Mouse (Mus musculus) A20 (cell line): Measurements from ENCODE around the gene Trip11.

Experiments
- DNase-seq: peaks from one replicate; pipeline ENCODE4 v3.0.0-alpha.2; 2011; ENCODE audit warnings: low read depth, low spot score

The Trip11 gene

DNA sequence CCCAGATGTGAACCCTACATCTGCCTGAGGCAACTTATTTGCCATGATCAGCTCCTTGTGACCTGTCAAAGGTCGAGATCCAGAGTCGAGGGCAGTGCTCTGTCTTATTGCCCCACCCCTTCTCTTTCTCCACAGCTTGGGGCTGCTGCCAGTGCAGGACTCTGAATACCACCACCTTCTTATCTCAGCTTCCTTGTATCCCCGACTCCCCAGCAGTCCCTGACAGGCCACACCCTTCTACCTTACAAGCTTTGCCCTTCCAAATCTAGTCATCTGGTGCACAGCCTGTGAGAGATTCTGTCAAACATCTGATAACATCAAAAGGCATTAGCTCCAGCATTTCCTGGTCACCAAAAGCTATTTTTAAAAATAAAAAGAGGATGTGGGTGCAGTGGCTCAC, 91.5 kb downstream of the Trip11 start:
- DNase-seq: no peak

DNA sequence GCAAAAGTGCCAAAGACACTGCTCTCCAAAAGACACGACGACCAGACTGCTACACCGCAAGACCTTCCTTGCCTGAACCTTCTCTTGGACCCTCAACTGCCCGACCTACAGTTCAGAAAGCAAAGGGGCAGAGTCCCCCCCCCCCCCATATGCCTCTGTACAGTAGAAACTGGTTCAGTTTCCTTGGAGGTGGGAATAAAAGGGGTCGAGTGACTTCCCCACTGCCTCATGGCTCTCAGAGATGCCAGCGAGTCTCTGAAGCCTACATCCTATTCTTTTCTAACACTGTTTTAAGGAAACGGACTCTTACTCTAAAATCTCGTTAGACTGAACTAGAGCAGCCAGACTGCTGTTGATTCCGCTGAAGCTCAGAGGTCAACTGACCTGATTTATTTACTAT, 93.5 kb downstream of the Trip11 start:
- DNase-seq: no peak

DNA sequence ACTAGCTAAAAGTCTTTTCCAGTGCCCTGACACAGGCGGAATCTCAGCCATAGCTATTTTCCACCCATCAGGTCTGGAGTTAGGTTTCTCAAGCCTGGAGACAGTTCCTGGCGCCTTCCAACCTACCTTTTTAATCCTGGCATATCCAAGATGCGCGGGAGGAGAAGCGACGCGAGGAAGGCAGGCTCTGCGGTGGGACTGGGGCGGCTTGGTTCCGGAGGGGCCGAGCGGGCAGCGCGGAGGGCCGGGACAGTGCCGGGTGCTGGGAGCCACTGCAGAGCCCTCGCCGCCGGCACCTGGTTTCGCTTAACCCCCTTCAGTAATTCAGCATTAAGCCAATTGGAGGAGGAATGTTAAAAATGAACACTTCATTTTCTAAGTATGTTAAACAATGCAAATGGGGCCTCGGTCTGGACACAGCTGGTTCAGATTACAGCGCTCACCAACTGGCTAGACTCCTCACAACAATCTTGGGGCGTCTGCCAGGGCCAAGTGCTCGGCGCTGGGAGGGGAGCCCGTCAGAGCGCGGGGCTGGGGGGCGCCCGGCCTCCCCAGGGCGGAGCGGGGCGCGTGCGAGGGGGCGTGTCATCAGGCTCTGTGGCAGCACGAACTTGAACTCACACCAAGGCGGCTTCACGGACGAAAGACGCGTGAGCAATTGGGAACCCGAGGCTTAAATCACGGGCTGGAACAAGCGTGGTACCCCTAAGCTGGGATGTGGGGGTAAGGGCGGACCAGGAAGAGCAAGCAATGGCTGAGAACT, 94.3 kb downstream of the Trip11 start, which contains the start of gene Fbln5:
TSS of gene Fbln5 (minus strand) at position 448 of the 763 bp plus-strand sequence.
- no peak for DNase-seq

DNA sequence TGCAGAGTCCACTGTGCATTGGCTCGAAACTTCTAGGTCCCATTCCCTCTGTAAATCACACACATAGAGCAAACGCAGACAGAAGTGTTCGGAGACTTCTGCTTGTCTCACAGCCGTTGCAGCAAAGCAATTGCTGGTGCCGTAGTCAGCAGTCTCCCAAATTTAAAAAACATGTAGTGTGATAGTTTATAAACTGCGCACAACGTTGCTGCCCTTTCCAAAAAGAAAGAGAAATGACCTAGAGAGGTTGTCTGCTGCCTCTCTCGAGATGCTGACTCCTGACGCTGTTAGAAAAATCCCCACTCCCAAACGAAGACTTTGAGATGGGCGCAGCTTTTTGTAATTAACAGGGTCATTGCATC, 94.8 kb downstream of the Trip11 start:
- DNase-seq: no peak

DNA sequence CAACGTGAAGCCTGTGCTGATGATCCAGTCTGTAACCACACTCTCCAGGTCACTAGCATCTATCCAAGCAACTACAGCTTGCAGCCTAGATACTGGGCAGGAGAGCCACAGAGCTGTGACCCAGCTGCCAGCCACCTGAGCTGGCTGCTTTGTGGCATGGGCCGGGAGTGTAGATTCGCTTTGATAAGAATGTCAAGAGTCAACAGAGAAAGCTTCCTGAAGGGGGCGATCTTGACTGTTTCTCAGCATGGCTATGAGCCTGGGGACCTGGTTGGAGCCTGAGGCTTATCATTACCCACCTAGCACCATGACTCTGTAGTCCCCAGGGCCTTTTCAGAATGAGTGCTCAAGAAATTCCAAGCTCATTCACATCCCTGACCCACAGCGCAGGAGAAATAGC, 96.3 kb downstream of the Trip11 start:
- DNase-seq: peak; percentile 35

DNA sequence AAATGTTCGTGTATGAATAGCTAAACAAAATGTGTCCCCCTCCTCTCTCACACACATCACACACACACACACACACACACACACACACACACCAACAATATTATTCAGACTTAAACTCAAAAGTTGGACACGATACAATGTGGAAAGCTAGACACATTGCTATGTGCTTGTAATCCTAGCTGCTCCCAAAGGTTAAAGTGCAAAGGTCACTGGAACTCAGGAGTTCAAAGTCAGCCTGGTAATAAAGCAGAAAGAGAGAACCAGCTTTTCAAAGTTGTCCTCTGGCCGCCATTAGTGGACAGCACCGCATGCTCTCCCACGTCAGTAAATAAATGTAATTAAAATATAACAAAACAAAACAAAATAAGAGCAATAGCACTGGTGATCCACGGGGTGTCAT, 97.3 kb downstream of the Trip11 start:
- DNase-seq: no peak

DNA sequence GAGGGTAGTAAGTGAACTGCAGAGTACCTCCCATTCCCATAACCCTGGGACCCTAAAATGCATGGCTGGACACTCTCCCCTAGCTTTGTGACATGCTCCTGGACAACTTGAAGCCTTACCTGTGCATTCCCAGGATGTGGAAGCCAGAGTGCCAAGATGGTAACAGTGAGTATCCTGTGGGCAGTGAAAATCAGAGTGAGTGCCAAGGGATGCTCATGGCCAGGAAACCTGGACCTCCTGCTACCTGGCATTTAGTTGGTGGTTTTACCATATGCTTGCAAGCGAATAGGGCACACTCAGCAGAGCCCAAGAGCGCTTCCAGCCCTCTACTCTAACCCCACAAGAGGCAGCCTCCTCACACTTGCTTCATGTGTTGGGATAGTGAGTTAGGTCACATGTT, 98.6 kb downstream of the Trip11 start:
- no peak for DNase-seq

DNA sequence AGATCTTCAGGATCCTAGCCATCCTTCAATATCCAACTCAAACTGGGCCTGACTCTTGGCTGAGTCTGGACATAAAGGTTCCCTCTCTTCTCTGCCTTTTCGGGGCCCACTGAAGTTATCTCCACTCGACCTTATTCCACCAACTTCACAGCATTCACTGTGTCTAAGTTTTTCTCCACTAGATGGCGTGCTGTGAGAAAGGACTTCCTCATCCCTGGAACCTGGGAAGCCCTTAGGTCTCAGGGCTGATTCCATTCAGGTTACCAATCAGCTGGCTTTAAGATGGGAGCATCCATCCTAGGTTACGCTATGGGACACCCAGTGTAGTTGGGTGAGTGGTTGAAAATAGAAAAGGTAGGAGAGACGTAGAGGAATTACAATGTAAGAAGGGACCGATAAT, 101.9 kb downstream of the Trip11 start:
- DNase-seq: peak; percentile 18

DNA sequence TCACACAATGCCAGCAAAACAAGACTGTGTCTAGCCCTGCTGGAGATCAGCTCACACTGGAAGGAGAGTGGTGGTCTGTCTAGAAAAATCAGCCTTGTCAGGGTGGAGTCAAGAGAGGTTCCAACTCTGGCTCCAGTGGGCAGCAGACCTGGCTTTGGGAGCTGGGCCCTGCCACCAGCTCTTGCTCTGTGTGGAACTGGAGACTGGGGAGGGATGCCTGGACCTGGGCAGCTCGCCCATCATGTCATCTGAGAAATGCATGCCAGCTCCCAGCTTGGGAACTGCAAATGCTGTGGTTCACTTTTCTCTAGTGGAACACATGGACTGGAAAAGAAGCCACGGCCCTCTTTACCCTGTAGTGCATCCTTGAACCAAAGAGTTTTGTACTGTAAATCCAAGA, 102.6 kb downstream of the Trip11 start:
- no peak for DNase-seq

DNA sequence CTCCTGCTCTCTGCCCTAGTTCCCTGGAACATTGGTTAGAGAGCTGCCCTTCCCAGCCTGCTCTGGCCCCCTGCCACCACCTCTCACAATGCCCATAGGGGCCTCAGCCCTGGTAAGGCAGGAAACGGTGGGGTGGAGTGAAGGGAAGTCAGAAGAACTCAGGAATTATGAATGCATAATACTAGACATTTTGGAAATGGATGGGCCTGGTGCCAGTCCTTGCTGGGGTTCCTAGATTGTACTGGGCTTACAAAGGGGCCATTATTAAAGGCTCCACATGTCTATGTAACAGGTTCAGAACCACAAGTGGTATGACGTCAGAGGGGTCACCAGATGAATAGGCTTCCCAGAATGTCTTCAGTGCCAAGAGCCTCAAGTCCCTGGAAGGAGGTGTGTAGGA, 105.7 kb downstream of the Trip11 start:
- DNase-seq: no peak

DNA sequence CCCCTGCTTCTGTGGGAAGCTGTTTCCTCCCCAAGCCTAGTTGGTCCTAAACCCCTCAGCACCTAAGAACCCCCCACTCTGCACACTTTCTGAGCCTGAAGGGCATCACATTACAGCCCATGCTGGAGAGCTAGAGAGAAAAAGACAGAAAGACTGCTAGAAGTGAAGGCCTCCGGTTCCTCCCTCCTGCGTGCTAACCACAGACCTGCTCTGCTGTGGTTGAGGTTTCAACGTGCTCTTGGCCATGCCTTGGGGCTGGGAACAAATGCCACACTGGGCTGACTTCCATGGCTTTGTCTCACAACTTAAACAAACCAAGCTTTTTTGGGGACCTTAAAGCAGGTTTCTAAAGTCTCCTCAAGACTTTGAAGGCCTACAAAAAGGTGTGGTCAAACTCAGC, 110.6 kb downstream of the Trip11 start:
- DNase-seq: no peak

DNA sequence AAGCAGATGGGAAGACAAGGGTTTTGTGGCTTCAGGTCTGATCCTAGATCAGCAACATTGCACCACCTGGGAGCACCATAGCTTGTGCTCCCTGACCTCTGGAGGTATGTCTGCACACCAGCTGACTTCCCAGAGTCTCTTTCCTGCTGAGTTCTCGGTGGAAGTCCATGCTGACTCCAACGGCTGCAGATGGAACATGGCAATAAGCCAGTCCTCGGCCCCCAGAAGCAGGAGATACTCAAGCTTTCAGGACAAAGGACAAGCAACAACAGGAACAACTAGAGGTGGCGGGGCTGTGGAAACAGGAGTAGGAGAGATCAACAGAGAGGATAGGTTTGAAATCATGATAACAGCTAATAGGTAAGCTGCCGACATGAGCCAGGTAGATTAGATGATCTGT, 111.3 kb downstream of the Trip11 start:
- DNase-seq: no peak

DNA sequence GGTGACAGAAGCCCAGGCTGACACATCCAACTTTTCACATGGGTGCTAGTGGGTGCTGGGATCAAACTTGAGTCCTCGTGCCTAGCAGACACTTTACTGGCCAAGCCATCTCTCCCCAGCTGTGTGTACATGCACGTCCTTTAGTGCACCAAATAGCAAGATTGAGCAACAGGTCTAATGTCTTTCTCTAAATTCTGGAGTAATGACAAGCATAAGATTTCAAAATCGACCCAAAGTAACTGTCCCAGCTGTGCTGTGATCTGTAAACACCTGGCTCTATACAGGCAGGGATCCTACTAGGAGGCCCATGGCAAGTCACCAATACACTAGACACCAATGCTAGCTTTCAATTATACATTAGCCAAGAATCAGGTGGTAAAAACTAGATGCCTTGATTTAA, 112.0 kb downstream of the Trip11 start:
- no peak for DNase-seq

DNA sequence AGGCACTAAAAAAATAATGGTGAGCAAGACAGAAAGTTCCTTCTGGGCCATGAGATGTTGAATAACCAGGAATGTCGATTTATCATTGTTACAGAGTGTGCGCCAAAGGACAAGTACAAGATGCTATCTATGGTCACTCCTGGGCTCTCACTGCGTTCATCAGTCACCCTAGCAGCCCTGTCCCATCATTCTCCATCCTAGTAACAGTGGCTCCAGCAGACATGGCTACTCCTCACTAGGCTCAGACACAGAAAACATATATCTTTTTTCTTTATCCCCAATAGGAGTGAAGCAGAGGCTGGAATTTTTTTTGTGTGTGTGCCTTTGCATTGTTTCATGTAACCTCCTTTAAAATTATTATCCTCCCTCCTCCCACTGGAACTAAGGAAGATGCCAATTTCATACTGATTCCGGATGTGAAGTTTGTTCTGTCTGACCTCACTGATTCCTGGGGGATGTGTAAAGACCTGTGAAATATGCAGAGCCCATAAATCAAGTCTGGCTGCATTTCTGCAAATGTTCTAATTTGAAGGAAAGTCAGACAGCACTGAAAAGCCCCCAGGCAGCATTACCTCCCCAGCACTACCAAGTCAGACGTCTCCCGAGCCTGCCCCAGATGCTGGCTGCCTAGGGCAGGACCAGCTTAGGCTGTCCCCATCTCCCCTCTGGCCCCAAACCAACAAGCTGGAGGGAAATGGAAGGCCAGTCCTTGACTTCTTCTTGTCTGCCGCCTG, 114.7 kb downstream of the Trip11 start:
- DNase-seq: no peak

DNA sequence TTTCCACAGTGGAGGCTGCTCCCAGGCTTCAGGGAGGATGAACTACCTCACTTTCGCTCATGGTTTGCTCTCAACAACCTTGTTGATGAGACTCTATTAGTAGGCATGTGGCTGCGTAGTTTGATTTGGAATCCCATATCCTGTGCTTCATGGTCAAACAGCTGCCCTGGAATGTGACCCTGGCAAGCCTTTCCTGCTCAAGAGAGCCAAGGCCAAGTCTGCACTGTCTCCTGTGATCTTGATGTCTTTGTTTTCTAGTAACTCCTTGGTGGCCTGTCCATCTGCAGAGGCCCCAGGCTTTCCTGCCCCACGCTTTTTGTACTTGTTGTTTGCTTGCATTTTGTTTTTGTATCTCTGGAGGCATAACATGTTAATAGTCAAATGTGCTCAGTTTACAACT, 118.6 kb downstream of the Trip11 start:
- no peak for DNase-seq

DNA sequence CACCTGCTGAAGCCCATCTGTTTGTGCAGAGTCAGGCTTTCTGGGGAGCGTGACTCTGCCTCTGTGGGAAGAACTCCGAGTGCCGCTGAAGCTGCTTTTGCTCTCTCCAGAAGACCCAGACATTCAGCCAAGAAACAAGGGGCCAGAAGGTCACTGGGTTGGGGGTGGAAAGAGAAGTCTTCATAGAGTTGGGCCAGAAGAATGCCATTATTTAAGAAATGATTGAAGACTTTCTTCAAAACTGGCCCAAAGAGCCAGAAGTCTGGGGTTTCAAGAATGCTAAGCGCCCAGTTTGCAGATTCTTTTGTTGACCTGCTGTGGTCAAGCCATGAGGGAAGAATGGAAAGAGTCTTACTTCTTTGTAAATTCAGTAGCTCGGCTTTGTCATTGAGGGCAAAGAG, 119.8 kb downstream of the Trip11 start:
- DNase-seq: no peak

DNA sequence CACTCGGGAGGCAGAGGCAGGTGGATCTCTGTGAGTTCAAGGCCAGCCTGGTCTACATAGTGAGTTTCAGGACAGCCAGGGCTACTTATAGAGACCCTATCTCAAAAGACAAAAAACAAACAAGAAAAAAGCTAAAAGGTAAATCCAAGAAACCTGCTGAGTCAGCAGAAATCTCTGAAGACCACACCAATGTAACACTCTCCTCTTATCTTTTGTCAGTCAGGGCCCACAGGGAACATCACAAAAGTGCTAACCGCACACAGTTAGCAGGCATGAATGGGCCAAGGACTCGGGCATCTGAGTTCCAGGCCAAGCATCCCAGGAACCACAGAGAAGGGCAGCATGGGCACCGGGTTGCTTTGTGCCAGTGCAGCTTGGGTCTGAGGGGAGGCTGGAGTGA, 120.4 kb downstream of the Trip11 start:
- DNase-seq: no peak

DNA sequence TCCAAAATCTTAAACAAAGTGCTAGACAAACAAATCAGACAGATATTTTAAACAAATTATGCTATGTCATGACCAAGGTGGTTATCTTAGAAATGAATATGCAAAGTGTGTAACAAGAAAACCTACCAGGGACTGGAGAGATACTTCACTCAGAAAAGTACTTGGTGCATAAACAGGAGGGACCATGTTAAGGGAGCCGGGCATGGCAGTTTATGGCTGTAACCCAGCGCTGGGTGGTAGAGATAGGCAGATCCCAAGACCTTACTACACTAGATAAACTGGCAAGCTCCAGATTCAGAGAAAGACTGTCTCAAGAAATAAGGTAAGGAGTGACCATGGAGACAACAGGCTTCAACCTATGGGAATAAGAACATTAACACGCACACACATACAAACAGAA, 123.3 kb downstream of the Trip11 start:
- DNase-seq: no peak

DNA sequence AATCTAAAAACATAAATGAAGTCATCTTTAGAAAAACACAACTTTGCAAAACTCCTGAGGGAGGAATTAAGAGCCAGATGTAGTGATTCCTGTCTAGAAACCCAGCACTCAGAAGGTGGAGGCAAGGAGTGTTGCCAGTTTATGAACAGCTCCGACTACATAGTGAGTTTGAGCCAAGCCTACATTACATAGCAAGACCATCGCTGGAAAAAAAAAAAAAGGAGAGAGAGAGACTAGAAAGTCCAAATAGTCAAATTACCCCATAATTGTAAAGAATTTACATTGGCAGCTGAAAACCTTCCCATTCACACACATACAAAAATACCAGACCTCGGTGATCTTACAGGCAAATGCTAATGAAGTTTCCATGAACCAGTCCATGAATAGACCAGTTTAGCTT, 123.8 kb downstream of the Trip11 start:
- DNase-seq: no peak
